Mouse (Mus musculus): ENCODE results near the gene Armcx1.

GRCm38 (mm10) chrX:134690871-134691539 lies 26.8 kb upstream of the Armcx1 start:
- TF ChIP-seq EP300 (IDR thresholded peaks at IDR 0.05; ENCODE audit: low read depth) (no peak), CTCF (IDR thresholded peaks at IDR 0.05; ENCODE audit: low read depth) (no peak)

Measured in liver, embryonic 14.5 days (tissue).